Mouse (Mus musculus) hindbrain, embryonic 15.5 days (tissue): ENCODE data around the gene Hist1h3e. TPM values are rescaled to one million over a fixed set of nuclear protein-coding genes. Genes with fewer than 3 reads are reported as not detected.
"Not testable (repeated sequence)": the region's sequence is repeated elsewhere in the genome, so short reads cannot be mapped to it uniquely, and the experiment has no call there.

ENCODE experiments used
- ATAC-seq: fragments of 200-750 bp; cut with Nextera tagmentation; 2 replicates; pipeline ENCODE4 v1.8.0; 2017; ENCODE audit warnings: low read depth, moderate number of reproducible peaks, moderate TSS enrichment; ENCODE audit not compliant: low FRiP score
- H3K27ac ChIP-seq: fragments of 300-500 bp; sonication (generic); replicated peaks from 2 replicates; pipeline ENCODE4 v1.5.1; 2015; ENCODE audit warnings: mild to moderate bottlenecking, inconsistent platforms
- H3K27me3 ChIP-seq: fragments of 300-500 bp; sonication (generic); 2 replicates; pipeline ENCODE4 v1.6.1; 2015; ENCODE audit warnings: control low read depth, inconsistent platforms
- H3K36me3 ChIP-seq: fragments of 300-500 bp; sonication (generic); 2 replicates; pipeline ENCODE4 v1.6.1; 2015; ENCODE audit warnings: control low read depth, inconsistent platforms
- H3K4me1 ChIP-seq: fragments of 300-500 bp; sonication (generic); replicated peaks from 2 replicates; pipeline ENCODE4 v1.6.1; 2015; ENCODE audit warnings: control low read depth, inconsistent platforms
- H3K4me2 ChIP-seq: fragments of 300-500 bp; sonication (generic); 2 replicates; pipeline ENCODE4 v1.6.1; 2015; ENCODE audit warnings: moderate library complexity, mild to moderate bottlenecking, inconsistent platforms
- H3K4me3 ChIP-seq: fragments of 300-500 bp; sonication (generic); 2 replicates; pipeline ENCODE4 v1.5.1; 2015; ENCODE audit warnings: mild to moderate bottlenecking, inconsistent platforms
- H3K9ac ChIP-seq: fragments of 300-500 bp; sonication (generic); 2 replicates; pipeline ENCODE4 v1.6.1; 2015; ENCODE audit warnings: inconsistent platforms
- H3K9me3 ChIP-seq: fragments of 300-500 bp; sonication (generic); 2 replicates; pipeline ENCODE4 v1.6.1; 2016; ENCODE audit warnings: control low read depth, inconsistent platforms
- WGBS: fragments of 180-500 bp; shearing (Covaris S2); methylation state at CpG from one replicate; pipeline ENCODE4 v1.1.7; 2015; 5-methylcytosine and 5-hydroxymethylcytosine counted together
- polyA plus RNA-seq: library from polyadenylated mRNA; unstranded; fragments of >200 nt; fragmentation: Nextera tagmentation; extraction: Ambion mirVana; gene quantifications from 2 replicates; pipeline ENCODE4 v1.2.1, GENCODE M21; 2015

Hist1h3e gene
- polyA plus RNA-seq, 1 experiment from 2014 or later: 1.5 TPM

- H3K4me2 ChIP-seq: no peak overlapping the region
- no peaks in the 10 kb centered on the region for H3K36me3 ChIP-seq
- H3K27ac ChIP-seq: no peak overlapping the region
- WGBS: 85% methylated on average over 7 of the region's 7 CpGs
- no peak overlapping the region for H3K9ac ChIP-seq
- no peaks in the 10 kb centered on the region for H3K4me1 ChIP-seq
- H3K4me3 ChIP-seq: no peak overlapping the region
- no peak for ATAC-seq
- no peaks in the 10 kb centered on the region for H3K27me3 ChIP-seq
- no peaks in the 10 kb centered on the region for H3K9me3 ChIP-seq
These were observed 30.4 kb upstream of the Hist1h3e start for GRCm38 (mm10) chr13:23592614-23593013.

GRCm38 (mm10) chr13:23591886-23592285, 29.7 kb upstream of the Hist1h3e start:
- H3K27me3 ChIP-seq, H3K4me3 ChIP-seq, H3K9me3 ChIP-seq, H3K4me2 ChIP-seq, H3K9ac ChIP-seq, H3K36me3 ChIP-seq, ATAC-seq, H3K4me1 ChIP-seq, H3K27ac ChIP-seq: not testable (repeated sequence)
- WGBS: 89% methylated on average over 7 of the region's 7 CpGs

GRCm38 (mm10) chr13:23591206-23591605, 29.0 kb upstream of the Hist1h3e start:
- no peak overlapping the region for H3K4me2 ChIP-seq
- H3K9ac ChIP-seq: no peak overlapping the region
- no peak overlapping the region for H3K4me3 ChIP-seq
- H3K27me3 ChIP-seq: no peaks in the 10 kb centered on the region
- WGBS: 94% methylated on average over 7 of the region's 7 CpGs
- no peaks in the 10 kb centered on the region for H3K9me3 ChIP-seq
- H3K27ac ChIP-seq: no peak overlapping the region
- H3K4me1 ChIP-seq: peaks cover 7% of the 10 kb centered on the region
- no peaks in the 10 kb centered on the region for H3K36me3 ChIP-seq
- no peak for ATAC-seq

- peak overlapping the region; percentile 53 for H3K4me3 ChIP-seq
- peak overlapping the region; percentile 93 for H3K4me2 ChIP-seq
- H3K4me1 ChIP-seq: peaks cover 30% of the 10 kb centered on the region
- H3K27me3 ChIP-seq: no peaks in the 10 kb centered on the region
- H3K9ac ChIP-seq: peak overlapping the region; percentile 39
- H3K9me3 ChIP-seq: no peaks in the 10 kb centered on the region
- 13% methylated on average over 1 of the region's 1 CpGs for WGBS
- H3K27ac ChIP-seq: peak overlapping the region; percentile 79
- no peaks in the 10 kb centered on the region for H3K36me3 ChIP-seq
- ATAC-seq: no peak
These were observed 24.7 kb upstream of the Hist1h3e start for GRCm38 (mm10) chr13:23586940-23587225.

- Histone ChIP-seq H3K4me3 (peak overlapping the region; percentile 53), H3K27ac (peak overlapping the region; percentile 93), H3K36me3 (no peaks in the 10 kb centered on the region), H3K9me3 (no peaks in the 10 kb centered on the region), H3K27me3 (no peaks in the 10 kb centered on the region), H3K4me1 (peaks cover 33% of the 10 kb centered on the region), H3K9ac (peak overlapping the region; percentile 39), H3K4me2 (peak overlapping the region; percentile 93)
- WGBS: 1% methylated on average over 22 of the region's 22 CpGs
- no peak for ATAC-seq
These were observed 24.1 kb upstream of the Hist1h3e start for GRCm38 (mm10) chr13:23586099-23586939.

- H3K4me2 ChIP-seq: peak overlapping the region; percentile 93
- peak overlapping the region; percentile 53 for H3K4me3 ChIP-seq
- peak overlapping the region; percentile 93 for H3K27ac ChIP-seq
- not testable (repeated sequence) for H3K36me3 ChIP-seq, H3K9me3 ChIP-seq, H3K27me3 ChIP-seq
- peak; percentile 91 for ATAC-seq
- H3K9ac ChIP-seq: peak overlapping the region; percentile 62
- under 1% methylated on average over 33 of the region's 36 CpGs for WGBS
- peaks cover 38% of the 10 kb centered on the region for H3K4me1 ChIP-seq
These were observed 23.4 kb upstream of the Hist1h3e start for GRCm38 (mm10) chr13:23585442-23586098.

GRCm38 (mm10) chr13:23585029-23585441, 22.9 kb upstream of the Hist1h3e start:
- Histone ChIP-seq H3K9ac (peak overlapping the region; percentile 62), H3K9me3 (no peaks in the 10 kb centered on the region), H3K27me3 (no peaks in the 10 kb centered on the region), H3K27ac (peak overlapping the region; percentile 93), H3K36me3 (no peaks in the 10 kb centered on the region), H3K4me2 (peak overlapping the region; percentile 93), H3K4me1 (peaks cover 38% of the 10 kb centered on the region), H3K4me3 (peak overlapping the region; percentile 53)
- no peak for ATAC-seq
- under 1% methylated on average over 21 of the region's 21 CpGs for WGBS

GRCm38 (mm10) chr13:23584331-23584730, 22.2 kb upstream of the Hist1h3e start:
- no peak for ATAC-seq
- H3K9ac ChIP-seq: peak overlapping the region; percentile 62; the same call in 1 of the 2 replicates
- no peaks in the 10 kb centered on the region for H3K36me3 ChIP-seq
- H3K27ac ChIP-seq: peak overlapping the region; percentile 93
- no peaks in the 10 kb centered on the region for H3K27me3 ChIP-seq
- H3K9me3 ChIP-seq: no peaks in the 10 kb centered on the region
- H3K4me1 ChIP-seq: peaks cover 38% of the 10 kb centered on the region
- H3K4me3 ChIP-seq: peak overlapping the region; percentile 53
- peak overlapping the region; percentile 93 for H3K4me2 ChIP-seq

GRCm38 (mm10) chr13:23583387-23584068, 21.4 kb upstream of the Hist1h3e start:
- Histone ChIP-seq H3K27ac (no peak overlapping the region; the same call in 1 of the 2 replicates), H3K36me3 (no peaks in the 10 kb centered on the region)
- ATAC-seq: no peak

GRCm38 (mm10) chr13:23582219-23583056, 20.3 kb upstream of the Hist1h3e start:
- peak overlapping the region; percentile 81 for H3K4me2 ChIP-seq
- peak overlapping the region; percentile 53 for H3K4me3 ChIP-seq
- H3K36me3 ChIP-seq: no peaks in the 10 kb centered on the region
- WGBS: 8% methylated on average over 6 of the region's 6 CpGs
- H3K4me1 ChIP-seq: peaks cover 38% of the 10 kb centered on the region
- no peak for ATAC-seq
- peak overlapping the region; percentile 80 for H3K27ac ChIP-seq
- H3K27me3 ChIP-seq: no peaks in the 10 kb centered on the region
- peak overlapping the region; percentile 48 for H3K9ac ChIP-seq
- no peaks in the 10 kb centered on the region for H3K9me3 ChIP-seq

More at GRCm38 (mm10) chr13:23583387-23584068, 21.4 kb upstream of the Hist1h3e start:
- Histone ChIP-seq H3K4me2 (no peak overlapping the region), H3K4me3 (no peak overlapping the region), H3K4me1 (peaks cover 38% of the 10 kb centered on the region), H3K9me3 (no peaks in the 10 kb centered on the region), H3K9ac (no peak overlapping the region), H3K27me3 (no peaks in the 10 kb centered on the region)

- WGBS: under 1% methylated on average over 43 of the region's 43 CpGs
- Histone ChIP-seq H3K9me3 (no peaks in the 10 kb centered on the region), H3K9ac (peak within 1 kb of the TSS; percentile 48), H3K4me2 (peak within 1 kb of the TSS; percentile 81), H3K4me1 (peaks cover 39% of the 10 kb centered on the region), H3K27ac (peak within 1 kb of the TSS; percentile 80), H3K36me3 (no peaks in the 10 kb centered on the region), H3K4me3 (peak within 1 kb of the TSS; percentile 53), H3K27me3 (no peaks in the 10 kb centered on the region)
- ATAC-seq: peak; percentile 95
These were observed 19.4 kb upstream of the Hist1h3e start, which contains the start of gene Hist1h4d for GRCm38 (mm10) chr13:23581408-23582218. Gene Hist1h4d, plus strand, starts transcription at chr13:23581598.
